Mouse (Mus musculus) spleen, postnatal 4 days (tissue): ENCODE measurements around the gene Cabp4.

Experiments
- DNase-seq, 2 experiments: peaks; one replicate each; pipeline ENCODE4 v3.0.0; 2022; ENCODE audit warnings: low spot score in 2 of 2

Cabp4 gene

GRCm38 (mm10) chr19:4143759-4144268 lies at the start of gene Cabp4:
Gene Cabp4, minus strand, starts transcription at chr19:4144033.
- DNase-seq, result no peak

DNA sequence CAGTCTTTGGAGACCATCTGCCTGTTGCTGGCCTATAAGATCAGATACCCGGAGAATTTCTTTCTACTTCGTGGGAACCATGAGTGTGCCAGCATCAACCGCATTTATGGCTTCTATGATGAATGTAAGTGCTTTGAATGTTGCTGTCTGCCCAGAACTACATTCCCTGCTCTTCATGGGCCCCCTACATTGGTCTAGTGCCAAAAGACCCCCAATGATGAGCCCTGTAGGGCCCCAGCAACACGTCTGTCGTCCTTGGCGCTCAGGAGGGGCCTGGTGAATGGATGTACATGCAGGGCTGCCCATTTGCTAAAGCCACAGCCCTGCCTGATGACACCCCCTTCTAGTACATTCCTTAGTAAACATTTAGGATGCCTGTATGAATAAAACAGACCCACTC lies 49.3 kb upstream of the Cabp4 start:
- DNase-seq, result no peak

DNA sequence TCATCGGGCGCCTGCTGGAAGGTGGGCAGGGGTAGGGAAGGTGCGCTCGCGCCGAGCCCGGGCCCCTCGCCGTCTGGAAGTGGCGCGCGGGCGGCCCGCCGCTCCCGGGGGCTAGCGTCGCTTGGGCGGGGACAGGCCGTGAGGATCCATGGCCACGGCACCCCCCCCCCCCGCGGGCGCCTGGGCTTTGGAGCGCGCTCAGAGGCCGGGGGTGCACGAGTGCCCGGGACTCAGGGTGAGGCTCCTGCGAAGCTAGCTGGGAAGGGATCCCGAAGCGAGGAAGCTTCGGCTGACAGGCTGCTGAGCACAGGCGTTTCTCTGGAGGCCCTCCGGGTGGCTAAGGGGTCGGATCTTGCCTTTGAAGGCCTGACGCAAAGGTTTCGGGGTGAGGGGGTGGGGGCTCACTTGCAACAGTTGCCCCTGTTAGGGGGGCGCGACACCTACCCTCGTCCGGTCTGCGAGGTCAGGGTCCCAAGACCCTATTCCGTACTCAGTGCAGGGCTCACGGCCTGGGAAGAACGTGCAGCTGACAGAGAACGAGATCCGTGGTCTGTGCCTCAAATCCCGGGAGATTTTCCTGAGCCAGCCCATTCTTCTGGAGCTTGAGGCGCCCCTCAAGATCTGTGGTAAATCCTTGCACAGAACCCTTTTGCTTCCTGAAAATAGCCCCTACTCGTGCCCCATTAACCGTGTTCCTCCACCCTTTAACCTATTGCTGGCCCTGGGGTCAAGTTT lies 48.6 kb upstream of the Cabp4 start:
- no peak for DNase-seq

GRCm38 (mm10) chr19:4191528-4192250 lies 47.9 kb upstream of the Cabp4 start, which contains the start of gene Ppp1ca:
Gene Ppp1ca, plus strand, starts transcription at chr19:4192065.
- peak; percentile 99 to 100 for DNase-seq

- DNase-seq, result peak; percentile 76 to 85
Measured at GRCm38 (mm10) chr19:4190831-4191334, 47.0 kb upstream of the Cabp4 start, which contains the start of gene Tbc1d10c. Gene Tbc1d10c, minus strand, starts transcription at chr19:4191284.

GRCm38 (mm10) chr19:4189051-4189620 lies 45.3 kb upstream of the Cabp4 start:
- no peak for DNase-seq

DNA sequence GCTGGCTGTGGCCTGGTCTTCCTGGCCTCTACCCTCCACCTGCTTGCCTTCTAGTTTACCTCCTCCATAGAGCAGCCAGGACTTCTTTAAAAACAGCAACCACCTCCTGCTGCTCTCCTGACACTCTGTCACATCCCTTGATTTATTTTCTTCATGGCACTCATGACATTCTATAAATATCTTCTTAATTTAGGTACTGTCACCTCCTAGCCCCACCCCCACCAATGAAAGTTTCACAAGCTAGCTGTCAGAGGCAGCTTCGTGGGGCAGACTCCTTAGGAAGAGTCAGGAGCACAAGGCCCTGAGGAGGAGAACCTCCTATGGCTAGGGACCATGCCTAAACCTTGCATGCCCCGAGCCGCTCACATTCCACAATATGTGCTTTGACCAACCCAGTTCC lies 43.5 kb upstream of the Cabp4 start:
- DNase-seq, result no peak

- DNase-seq, result peak; percentile 63 to 78
Measured at GRCm38 (mm10) chr19:4184976-4185975, 41.4 kb upstream of the Cabp4 start.

- DNase-seq, result no peak
Measured at GRCm38 (mm10) chr19:4183689-4184088, 39.9 kb upstream of the Cabp4 start.

GRCm38 (mm10) chr19:4181892-4182291 lies 38.1 kb upstream of the Cabp4 start:
- peak in 1 of 2 experiments; percentile 48 for DNase-seq

- DNase-seq, result no peak
Measured at GRCm38 (mm10) chr19:4180411-4180810, 36.6 kb upstream of the Cabp4 start.

GRCm38 (mm10) chr19:4175368-4175947 lies 31.6 kb upstream of the Cabp4 start, which contains the start of gene Carns1:
Gene Carns1, minus strand, starts transcription at chr19:4175479.
- no peak for DNase-seq

DNA sequence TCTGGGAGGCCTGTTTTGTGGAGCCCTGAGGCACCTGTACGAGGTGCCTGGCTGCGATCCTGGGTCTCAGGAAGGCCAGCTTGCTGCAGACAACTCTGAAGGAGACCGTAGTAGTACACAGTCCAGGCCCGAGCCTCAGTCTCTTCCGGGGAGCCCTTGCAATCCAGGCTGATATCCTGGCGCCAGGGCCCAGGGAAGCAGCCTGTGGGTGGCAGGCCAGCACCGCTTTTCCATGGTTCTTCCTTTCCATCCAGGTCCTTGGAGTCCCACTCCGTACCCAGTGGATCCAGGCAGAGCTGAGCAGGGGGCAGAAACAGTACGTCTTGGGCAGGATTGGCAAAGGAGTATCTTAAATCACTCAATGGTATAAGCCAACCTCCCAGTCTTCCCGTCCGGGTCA lies 29.1 kb upstream of the Cabp4 start:
- no peak for DNase-seq

GRCm38 (mm10) chr19:4171393-4172290 lies 27.8 kb upstream of the Cabp4 start:
- peak in 1 of 2 experiments; percentile 72 for DNase-seq

DNA sequence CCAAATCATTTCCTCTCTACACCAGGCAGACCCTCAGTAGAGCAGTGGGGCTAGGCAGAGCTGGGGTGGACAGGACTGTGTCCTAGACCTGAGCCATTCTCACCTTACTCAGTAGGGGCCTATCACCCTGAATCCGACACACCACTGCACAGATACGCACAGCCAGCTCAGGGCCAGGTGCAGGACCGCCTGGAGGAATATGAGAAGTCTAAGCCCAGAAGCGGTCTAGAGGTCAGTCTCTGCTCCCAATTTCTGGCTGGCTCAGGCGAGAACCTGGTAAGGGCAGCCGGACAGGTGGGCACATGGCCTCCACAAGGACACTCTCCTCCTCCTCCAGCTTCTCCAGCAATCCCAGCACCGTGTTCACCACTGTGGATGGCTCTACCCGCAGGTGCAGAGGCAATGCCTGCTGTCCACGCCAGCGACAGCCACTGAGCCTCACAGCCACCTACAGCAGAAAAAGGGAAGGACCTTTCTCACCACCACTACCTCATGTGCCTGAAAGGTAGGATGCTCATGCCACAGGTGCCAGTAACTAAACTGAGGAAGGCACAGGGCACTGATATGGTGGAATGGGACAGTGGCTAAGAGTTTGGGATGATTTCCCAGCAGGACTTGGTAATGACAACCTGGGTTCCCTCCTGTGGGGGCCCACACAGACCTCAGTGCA lies 27.0 kb upstream of the Cabp4 start:
- DNase-seq, result no peak

GRCm38 (mm10) chr19:4169810-4170209 lies 26.0 kb upstream of the Cabp4 start:
- DNase-seq, result no peak

DNA sequence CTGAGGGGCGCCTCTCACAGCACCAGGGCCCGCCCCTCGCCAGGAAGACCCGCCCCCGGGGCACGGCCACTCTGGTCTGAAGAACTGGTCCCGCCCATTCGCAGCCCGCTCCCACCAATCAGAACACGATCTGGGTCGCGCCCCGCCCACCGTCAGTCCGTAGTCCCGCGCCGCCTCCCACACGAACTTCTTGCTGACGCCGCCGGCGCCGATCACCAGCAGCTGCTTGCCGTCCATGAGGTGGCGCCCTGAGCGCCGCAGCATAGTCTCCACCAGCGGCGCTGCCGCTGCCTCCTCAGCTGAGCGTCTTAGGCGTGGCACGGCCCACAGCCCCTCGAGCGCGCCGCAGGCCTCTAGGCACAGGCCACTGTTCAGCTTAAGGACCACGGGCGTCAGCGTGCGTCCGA lies 25.5 kb upstream of the Cabp4 start:
- peak; percentile 100 for DNase-seq

- DNase-seq, result no peak
Measured at GRCm38 (mm10) chr19:4166678-4167476, 23.0 kb upstream of the Cabp4 start.
